Mouse (Mus musculus): ENCODE data around the gene Car1. TPM values are rescaled to one million over a fixed set of nuclear protein-coding genes. Genes with fewer than 3 reads are reported as not detected.
"Not testable (repeated sequence)": the region's sequence is repeated elsewhere in the genome, so short reads cannot be mapped to it uniquely, and the experiment has no call there.

Car1 gene
- total RNA-seq, 4 experiments from 2014 or later: 0.24 TPM; not detected in 3

- not testable (repeated sequence) for DNase-seq
Measured at GRCm38 (mm10) chr3:14783198-14783597, 25.0 kb downstream of the Car1 start.

GRCm38 (mm10) chr3:14782365-14782764, 25.8 kb downstream of the Car1 start:
- DNase-seq: not testable (repeated sequence)

GRCm38 (mm10) chr3:14780212-14780611, 28.0 kb downstream of the Car1 start:
- DNase-seq: no peak

- DNase-seq: not testable (repeated sequence)
Measured at GRCm38 (mm10) chr3:14776497-14777162, 31.5 kb downstream of the Car1 start.

- DNase-seq: not testable (repeated sequence)
Measured at GRCm38 (mm10) chr3:14774539-14774938, 33.6 kb downstream of the Car1 start.

- DNase-seq: not testable (repeated sequence)
Measured at GRCm38 (mm10) chr3:14772473-14772872, 35.7 kb downstream of the Car1 start.

- DNase-seq: no peak
Measured at GRCm38 (mm10) chr3:14764755-14765566, 43.2 kb downstream of the Car1 start.

- DNase-seq: peak; percentile 2
Measured at GRCm38 (mm10) chr3:14755716-14756115, 52.5 kb downstream of the Car1 start.

GRCm38 (mm10) chr3:14746041-14746440, 62.1 kb downstream of the Car1 start:
- DNase-seq: no peak

GRCm38 (mm10) chr3:14738261-14738660, 69.9 kb downstream of the Car1 start:
- no peak for DNase-seq

GRCm38 (mm10) chr3:14727496-14727895, 80.7 kb downstream of the Car1 start:
- DNase-seq: not testable (repeated sequence)

- DNase-seq: not testable (repeated sequence)
Measured at GRCm38 (mm10) chr3:14725462-14725861, 82.7 kb downstream of the Car1 start.

Other genes with a start within 250 kb of the Car1 start
- 100 to 1,000 TPM; 127 to 162 (median 148) TPM for gene 1810022K09Rik, start 197.1 kb downstream of the Car1 start, total RNA-seq (2022)
- gene Car13, start 166.6 kb downstream of the Car1 start, total RNA-seq (2022): 1 to 10 TPM; 2.2 to 7.6 (median 6.0) TPM
- gene Car3, start 55.1 kb upstream of the Car1 start, total RNA-seq (2022): 1,000 to 10,000 TPM in 2 of 4 experiments, 100 to 1,000 TPM in 2; 711 to 1,802 (median 1,071) TPM
- 10 to 100 TPM; 35.8 to 53.9 (median 43.2) TPM for gene Car2, start 77.9 kb upstream of the Car1 start, total RNA-seq (2022)

All from adrenal gland, adult 8-10 months (tissue).